Mouse (Mus musculus) left cerebral cortex, postnatal 36 days (tissue): ENCODE measurements around the gene Abhd12. TPM values are rescaled to one million over a fixed set of nuclear protein-coding genes. Genes with fewer than 3 reads are reported as not detected.

ENCODE experiments used
- DNase-seq, 2 experiments: peaks; one replicate each; pipeline ENCODE4 v3.0.0; 2021 to 2022; ENCODE audit warnings: low spot score in 2 of 2, mixed read lengths in 1 of 2
- intact Hi-C: fragments of 180-260 bp; cut with DNase I; formaldehyde crosslinking; loops from one replicate; pipeline ENCODE4 v1.15.1; 2025
- total RNA-seq, 2 experiments: library from RNA; stranded (reverse); gene quantifications; 2 replicates each; pipeline ENCODE4 v1.2.3; 2021

The Abhd12 gene
- total RNA-seq, 2 experiments from 2014 or later, result 296 to 337 TPM

DNA sequence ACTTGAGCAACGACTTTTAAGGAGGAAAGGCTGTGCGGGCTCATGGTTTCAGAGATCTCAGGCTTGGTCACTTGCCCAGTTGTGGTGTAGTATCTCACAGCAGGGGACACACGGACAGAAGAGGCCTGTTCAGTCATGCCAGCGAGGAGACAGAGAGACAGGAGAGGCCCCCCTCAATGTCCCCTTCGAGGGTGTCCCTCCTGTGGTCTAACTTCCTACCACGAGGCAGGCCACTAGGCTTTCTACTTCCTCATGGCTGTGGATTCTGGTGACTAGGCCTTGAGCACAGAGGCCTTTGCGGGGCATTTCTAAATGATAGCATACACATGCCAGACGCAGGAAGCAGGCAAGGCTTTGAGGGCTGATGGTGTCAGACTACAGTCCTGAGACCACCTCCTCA lies 81.6 kb downstream of the Abhd12 start:
- intact Hi-C loops, result no loop called here
- no peak for DNase-seq

DNA sequence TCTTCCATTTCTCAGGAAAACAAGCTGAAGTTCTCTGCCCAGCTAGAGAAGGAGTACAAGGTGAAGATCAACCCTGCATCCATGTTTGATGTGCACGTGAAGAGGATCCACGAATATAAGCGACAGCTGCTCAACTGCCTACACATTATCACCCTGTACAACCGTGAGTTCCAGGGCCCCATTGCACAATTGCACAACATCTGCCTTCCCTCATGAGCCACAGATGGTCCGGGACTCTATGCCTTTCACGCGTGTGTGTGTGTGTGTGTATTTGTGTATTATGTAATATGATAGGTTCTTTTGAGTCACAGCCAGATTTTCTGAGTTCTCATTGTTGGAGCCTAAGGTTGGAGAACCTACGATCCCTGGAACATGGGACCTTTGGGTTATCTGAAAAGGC lies 83.8 kb downstream of the Abhd12 start:
- DNase-seq, result no peak
- intact Hi-C loops, result no loop called here

DNA sequence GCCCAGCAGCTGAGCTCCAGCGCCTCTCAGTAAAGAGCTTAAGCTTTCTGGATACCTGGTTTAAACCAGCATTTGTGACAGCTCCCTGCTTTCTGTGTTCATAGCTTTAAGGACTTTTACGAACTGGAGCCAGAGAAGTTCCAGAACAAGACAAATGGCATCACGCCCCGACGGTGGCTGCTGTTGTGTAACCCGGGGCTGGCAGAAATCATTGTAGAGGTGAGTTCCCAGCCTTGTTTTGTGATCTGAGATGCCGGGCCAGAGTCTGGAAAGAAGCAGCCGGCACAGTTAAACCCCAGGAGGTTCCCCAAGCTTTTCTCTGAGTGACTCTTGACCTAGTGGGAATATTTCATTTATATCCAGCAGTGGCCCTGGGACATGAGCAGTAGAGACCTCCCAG lies 85.8 kb downstream of the Abhd12 start:
- intact Hi-C loops, result no loop called here
- DNase-seq, result no peak

DNA sequence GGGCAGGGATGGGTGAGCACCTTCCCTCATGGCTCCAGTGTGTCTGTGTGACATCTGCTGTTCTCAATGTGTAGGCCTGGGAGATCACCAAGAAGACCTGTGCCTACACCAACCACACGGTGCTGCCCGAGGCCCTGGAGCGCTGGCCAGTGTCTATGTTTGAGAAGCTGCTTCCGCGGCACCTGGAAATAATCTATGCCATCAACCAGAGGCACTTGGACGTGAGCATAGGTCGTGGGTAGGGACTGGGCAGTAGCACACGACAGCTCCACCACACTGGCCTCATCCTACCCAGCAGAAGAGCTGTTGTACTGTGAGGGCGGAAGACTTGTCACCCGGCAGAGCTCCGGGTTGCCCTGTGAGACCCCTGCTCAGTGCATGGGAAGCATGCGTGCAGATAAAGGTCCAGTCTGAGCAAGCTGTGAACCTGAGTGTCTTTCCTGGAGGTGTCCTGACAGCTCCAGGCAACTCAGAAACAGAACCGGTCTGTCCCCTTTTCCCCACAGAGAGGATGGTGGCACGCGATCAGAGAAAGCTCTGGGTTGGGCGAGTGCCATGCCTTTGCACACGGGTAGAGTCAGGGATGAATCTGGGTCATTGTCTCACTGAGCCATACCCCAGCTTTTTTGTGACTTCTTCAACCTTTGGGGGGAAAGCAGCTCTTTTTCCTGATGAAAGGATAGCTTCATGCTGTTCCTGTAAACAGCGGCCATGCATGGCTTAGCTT lies 87.7 kb downstream of the Abhd12 start:
- DNase-seq, result no peak
- intact Hi-C loops, result no loop called here

DNA sequence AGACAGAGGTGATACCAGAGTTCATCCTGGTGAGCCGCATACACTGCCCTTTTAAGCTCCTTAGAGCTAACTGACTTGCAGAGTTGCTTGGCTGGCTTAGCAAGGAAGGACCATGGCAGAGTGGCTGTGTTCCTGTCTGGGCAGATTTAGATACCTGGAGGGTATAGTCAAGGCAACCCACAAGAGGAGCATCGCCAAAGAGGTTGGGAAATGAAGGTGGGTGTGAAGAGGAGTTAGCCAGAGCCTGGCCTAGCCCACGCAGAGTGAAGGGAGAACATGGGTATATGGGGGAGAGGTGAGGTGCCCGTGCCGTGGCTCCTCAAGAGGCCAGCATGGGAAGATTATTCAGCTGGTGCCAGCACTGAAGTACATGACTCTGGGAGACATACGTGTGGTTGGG lies 91.7 kb downstream of the Abhd12 start:
- intact Hi-C loops, result no loop called here
- DNase-seq, result no peak

DNA sequence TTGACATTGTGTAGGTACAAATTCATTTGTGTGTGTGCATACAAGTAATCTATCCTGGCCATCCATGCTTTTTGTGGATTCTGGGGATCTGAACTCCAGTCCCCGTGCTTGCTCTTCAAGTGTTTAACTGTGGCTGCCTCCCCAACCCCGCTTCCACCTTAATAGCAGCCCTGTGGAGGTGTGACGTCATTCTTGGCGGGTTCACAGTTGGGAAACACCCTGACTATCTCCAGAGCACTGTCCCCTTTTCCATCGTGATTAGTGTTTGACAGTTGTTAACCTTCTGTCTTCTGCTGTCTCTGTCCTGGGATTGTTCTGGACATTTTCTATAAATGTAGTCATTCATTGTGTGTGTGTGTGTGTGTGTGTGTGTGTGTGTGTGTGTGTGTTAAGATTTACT lies 93.9 kb downstream of the Abhd12 start:
- intact Hi-C loops, result no loop called here
- no peak for DNase-seq

DNA sequence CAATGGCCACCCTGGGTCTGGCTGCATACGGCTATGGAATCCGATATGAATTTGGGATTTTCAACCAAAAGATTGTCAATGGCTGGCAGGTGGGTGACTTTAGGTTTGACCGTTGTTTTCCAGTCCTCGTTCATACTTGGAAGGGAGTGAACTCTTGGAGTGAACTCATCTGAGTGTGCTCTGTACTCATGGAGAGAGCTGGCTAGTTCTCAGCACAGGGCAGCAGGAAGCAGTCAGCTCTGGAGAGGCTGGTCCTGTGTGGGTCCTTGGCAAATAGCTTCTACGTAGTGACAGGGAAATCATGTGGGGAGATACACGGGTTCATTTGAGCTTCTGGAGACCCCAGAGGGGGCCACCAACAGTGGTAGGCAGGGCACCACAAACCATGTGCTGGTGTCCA lies 95.7 kb downstream of the Abhd12 start:
- intact Hi-C loops, result loop anchor here (5.0 kb wide), 1 partner anchor 193 kb away; no protein-coding TSS in a partner anchor

DNA sequence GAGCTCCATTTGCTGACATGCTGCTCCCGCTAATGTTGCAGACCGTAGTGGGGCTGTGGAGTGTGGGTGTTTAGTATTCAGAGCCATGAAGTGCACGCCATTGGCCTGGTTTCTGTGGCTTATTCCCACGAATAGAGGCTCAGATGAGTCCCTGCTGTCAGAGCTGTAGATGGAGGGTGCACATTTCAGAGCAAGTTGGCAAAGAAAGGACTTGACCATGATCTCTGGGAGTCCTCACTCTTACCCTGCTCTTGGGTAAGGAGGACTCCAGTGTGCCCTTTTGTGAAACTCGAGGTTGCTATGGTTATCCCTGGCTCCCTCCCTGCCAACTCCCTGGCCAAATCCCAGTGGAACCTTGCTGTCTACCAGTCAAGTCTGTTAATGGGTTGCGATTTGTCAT lies 96.2 kb downstream of the Abhd12 start:
- intact Hi-C loops, result loop anchor here (5.0 kb wide), 1 partner anchor 194 kb away; no protein-coding TSS in a partner anchor
- DNase-seq, result no peak

More for the DNA sequence above, 95.7 kb downstream of the Abhd12 start:
- DNase-seq, result no peak

DNA sequence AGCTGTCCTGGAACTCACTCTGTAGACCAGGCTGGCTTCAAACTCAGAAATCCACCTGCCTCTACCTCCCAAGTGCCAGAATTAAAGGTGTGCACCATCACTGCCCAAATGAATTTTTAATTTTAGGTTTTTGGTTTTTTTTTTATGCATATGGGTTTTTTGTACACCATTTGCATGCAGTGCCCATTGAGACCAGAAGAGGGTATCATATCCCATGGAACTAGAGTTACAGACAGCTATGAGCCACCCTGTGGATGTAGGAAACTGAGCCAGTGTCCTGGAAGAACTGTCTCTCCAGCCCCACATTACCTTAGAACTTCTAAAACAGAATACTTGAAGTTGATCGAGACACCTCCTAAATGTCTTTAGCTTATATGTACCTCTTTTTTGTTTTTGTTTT lies 101.5 kb downstream of the Abhd12 start:
- intact Hi-C loops, result no loop called here
- DNase-seq, result no peak

DNA sequence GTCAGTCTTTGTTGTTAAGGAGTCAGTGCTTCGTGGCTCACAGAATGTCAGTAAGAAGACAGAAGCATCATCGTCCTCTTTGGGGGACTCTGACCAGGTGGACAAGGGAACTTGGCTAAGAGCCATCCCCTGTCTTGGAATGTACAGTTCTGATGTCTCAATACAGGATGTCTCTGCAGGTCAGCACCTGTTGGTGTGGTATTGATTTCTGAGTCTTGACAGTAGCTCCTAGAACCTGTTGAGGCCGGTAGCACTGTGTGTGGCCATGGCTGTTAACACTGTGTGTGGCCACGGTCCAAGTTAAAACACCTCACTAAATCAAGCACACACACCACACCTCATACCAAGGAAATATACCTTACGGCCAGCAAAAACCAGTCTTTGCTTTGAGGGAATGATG lies 103.9 kb downstream of the Abhd12 start:
- DNase-seq, result no peak
- intact Hi-C loops, result no loop called here

DNA sequence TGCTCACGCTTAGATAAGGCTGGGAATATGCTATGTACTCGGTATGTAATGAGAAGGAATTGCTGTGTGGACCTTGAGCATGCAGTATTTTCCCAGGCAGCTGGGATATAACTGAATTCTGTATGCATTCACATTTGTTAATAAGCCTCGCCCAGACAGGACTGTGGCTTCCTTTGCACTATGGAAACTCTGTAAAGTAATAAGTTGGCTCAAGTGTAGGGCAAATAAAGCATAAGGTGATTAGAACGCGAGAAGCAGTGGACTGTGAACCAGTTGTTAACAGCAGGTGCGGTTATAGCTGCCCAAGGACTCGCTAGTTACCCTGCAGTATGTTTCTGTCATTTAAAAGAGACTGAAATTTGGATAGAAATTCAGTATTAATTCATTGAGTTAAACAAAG lies 106.5 kb downstream of the Abhd12 start:
- intact Hi-C loops, result no loop called here
- DNase-seq, result no peak

DNA sequence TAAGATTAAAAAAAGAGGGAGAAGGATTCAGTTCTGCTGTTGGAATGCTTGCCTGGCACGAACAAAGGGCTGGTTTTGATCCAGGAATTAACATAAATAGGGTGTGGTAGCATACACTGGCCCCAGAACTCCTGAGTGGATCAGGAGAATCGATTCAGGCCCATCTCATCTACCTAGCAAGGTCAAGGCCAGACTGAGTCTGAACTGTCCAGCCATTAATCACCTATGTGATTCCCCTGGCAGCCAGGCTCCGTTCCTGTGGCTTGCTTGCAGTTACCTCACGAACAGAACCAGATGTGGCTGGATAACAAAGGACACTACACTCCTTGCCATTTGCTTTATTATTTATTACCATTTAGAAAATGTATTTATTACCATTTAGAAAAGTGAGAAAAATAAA lies 111.2 kb downstream of the Abhd12 start:
- DNase-seq, result no peak
- intact Hi-C loops, result no loop called here

DNA sequence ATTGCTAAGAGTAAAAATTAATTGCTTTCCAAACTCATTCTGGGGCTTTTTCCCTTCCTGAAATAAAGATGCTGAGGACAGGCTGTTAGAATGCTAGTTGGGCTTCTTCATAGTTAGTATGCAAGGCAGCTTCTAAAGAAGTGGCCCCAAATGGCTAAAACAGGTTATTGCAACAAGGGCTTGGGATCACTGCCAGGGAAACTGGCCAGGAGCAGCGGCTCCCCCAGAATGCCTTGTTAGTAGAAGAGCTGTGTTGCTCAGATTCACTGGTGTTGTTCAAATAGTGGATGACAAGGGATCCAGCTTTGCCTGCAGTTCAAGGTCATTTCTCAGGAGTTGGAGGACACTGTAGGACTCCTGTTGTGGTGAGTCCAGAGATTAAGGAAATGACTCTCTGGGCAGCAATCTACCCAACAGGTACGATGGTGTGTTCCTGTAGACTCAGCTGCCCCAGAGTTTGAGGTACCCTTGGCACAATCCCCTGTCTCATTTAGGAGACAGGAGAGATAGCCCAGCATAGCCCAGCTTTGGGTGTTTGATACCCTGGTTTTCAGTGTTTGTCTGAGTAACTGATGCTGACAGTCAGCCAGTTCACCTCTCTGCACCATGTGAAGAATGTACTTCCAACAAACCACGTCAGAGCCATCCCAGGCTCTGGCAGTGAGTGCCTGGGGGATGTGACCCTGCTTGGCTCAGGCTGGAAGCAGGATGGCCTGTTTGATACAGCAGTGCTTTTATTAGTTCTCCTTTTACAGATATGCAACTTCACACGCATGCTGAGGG lies 115.6 kb downstream of the Abhd12 start:
- DNase-seq, result peak; percentile 62 to 64
- intact Hi-C loops, result no loop called here

DNA sequence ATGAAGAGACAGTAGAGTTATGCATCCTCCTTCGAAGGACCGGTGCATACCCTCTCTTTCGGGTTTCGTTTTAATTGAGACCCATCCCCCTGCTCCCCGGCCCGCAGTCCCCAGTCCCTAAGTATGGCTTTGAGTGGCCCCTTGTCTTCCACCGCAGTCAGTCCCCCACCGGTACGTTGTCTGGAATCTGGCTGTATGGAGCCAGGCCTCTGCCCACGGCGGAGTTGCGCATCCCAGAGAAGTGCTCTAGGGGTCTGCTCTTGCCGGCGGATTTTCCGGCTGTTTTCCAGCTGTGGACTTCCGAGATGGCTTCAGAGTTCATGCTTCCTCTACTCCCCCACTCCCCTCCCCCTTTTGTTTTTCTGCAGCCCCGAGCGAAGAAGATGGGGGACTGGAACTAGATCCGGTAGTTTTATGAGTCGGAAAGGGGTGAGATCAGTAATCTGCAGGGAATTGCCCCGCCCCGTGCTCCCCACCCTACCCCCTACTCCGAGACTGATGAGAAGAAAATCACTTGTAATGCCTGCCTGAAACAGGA lies 117.2 kb downstream of the Abhd12 start:
- intact Hi-C loops, result no loop called here
- DNase-seq, result no peak

DNA sequence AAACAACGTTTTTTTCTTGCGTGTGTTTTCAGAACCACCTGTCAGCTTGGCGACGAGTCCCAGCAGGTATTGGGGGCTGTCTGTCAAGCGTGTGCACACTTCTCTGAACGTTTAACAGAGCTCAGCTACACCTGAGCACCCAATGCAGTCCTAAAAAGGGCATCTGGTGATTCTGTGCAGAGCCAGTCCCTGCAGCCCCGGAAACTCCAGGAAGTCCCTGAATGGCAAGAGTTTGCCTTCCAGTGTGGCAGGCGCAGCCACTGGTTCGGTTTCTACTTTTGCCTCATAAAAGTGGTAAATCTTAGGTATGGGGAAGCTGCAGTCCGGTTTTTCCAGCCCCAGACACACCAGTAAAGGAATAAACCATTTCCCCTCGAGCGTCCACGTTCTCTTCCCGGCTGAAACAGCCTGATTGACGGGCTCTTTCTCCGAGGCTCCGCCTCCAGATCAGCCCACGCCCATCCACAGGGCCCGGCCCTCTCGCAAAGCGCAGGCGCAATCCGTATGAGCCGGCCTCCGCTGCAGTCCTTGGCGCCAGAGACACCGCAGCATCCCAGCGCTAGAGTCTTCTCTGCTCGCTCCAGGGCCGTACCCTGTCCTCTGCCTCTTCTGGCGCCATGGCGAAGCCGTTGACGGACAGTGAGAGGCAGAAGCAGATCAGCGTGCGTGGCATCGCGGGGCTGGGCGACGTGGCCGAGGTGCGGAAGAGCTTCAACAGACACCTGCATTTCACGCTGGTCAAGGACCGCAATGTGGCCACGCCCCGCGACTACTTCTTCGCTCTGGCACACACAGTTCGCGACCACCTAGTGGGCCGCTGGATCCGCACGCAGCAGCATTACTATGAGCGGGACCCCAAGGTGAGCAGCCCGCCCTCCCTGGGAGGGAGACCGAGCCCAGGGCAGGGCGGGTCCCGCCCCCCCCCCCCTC lies 118.0 kb downstream of the Abhd12 start, which contains the start of gene Pygb:
Gene Pygb, plus strand, starts transcription at position 485 of the 930 bp plus-strand sequence.
- peak; percentile 87 to 88 for DNase-seq
- intact Hi-C loops, result no loop called here

DNA sequence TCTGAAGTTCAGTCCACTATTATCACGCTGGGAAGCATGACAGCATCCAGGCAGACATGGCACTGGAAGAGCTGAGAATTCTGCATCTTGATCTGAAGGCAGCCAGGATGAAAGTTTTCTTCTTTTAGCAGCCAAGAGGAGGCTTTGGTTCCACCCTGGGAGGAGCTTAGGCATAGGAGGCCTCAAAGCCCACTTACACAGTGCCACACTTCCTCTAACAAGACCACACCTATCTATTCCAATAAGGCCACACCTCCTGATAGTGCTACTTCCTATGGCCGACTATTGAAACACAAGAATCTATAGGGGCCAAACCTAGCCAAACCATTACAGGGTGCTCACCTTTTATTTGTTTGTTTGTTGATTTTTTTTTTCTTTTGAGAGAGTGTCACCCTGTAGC lies 121.7 kb downstream of the Abhd12 start:
- DNase-seq, result no peak
- intact Hi-C loops, result no loop called here
